Mouse (Mus musculus) 416B (cell line): ENCODE measurements at regions not wholly inside any gene's neighbourhood (a gene's known extent, or its start where the extent isn't known, plus 50 kb on each side); places are given as distances from the start of the nearest gene placed in this dataset.

ENCODE experiments used
- DNase-seq: peaks from one replicate; pipeline ENCODE4 v3.0.0; 2011; ENCODE audit warnings: low read depth

DNA sequence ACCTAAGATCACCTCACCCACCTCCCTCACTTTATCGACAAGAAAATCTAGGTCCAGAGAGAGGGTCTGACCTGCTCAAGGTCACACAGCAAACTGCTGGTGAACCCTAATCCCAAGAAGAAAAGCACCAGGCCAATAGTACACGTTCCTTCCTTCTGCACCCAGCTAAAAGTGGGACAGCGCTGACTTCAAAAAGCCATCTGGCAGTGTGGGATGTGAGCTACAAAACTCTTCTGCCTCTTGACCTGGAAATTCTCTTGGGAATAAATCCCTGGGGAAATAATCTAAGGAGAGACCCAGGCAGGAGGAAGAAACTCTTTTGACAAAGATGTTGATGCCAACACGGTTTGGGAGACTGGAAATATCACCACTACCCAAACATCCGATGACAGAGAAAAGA is 175.4 kb downstream of the Cct6b start:
- no peak for DNase-seq

- DNase-seq: no peak
Measured at GRCm38 (mm10) chr11:82579841-82580415, 184.2 kb downstream of the Cct6b start.

GRCm38 (mm10) chr11:82576019-82576418 is 187.3 kb downstream of the Tmem132e start:
- no peak for DNase-seq

DNA sequence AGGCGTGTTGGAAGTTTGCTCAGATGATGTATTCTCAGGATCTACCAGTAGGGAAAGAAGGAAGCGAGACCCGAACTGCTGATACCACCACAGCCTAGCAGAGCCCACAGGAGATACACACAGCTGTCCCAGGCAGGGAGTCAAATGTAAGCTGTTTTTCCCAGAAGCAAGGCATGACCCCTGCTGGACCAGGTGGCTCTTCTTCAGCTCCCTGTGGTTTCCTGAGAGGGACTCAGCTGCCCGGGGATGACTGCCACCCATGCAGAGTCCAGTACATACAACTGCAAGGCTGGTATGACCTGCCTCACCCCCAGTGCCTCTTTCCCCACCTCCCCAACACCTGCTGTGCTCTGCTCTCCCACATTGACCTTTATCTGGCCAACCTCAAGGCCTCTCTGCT is 184.4 kb downstream of the Tmem132e start:
- no peak for DNase-seq

DNA sequence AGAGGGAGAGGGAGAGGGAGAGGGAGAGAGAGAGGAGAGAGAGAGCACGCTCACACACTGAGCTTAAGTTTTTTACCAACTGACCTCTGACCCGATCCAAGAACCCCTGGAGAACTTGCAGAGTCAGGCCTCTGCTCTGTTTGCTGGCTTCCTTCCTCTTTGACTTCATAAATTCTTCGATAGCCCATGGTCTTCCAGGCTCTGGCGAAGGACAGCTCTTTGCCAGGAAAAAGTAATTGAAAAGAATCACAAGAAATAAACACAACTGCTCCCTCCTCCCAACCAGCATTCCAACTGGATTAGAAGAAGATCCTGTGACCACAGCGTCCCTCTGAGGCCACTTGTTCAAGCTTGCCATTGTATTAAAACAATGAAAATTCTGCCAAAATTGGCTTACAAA is 182.8 kb downstream of the Tmem132e start:
- no peak for DNase-seq

- no peak for DNase-seq
Measured at GRCm38 (mm10) chr11:82569819-82570218, 181.1 kb downstream of the Tmem132e start.

DNA sequence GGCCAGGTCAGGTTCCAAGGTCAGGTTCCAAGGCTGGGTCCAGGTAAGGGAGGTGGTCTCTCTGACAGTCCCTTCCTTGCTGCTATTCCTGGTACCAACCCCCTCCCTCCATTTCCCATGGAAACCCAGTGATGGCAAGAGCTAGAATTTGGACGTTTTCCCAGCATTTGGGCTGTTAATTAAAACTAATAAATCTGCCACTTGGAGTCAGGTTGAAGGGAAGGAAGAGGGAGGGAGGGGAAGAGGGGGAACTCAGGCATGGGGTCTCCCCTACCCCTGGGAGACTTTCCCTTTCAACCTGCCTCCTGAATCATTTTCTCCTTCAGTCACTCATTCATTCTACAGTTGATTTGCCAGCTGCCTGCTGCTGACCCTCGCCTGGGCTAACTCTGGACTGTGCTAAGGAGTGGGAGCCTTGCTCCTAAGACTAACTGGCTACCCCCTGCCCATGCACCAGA is 179.5 kb downstream of the Tmem132e start:
- no peak for DNase-seq

GRCm38 (mm10) chr11:82567014-82567685 is 178.4 kb downstream of the Tmem132e start:
- DNase-seq: no peak

DNA sequence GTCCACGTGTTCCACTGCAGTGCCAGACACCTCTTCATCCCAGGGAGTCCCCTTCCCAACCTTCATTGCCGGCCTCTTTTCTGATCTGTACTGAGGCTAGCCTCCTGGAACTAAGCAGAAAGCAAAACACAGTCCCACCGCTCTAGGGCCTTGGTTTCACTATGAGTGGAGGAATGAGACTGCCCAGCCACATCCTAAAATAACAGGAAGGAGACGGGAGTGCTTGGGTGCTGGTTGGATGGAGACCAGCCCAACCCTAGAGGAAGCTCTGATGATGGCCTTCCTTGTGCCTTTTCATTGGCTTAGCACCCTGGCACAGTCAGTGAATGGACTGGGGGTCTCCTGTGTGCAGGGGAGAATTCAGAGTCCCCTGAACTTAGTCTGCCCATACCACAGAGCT is 177.4 kb downstream of the Tmem132e start:
- DNase-seq: no peak

- no peak for DNase-seq
Measured at GRCm38 (mm10) chr11:82564181-82564580, 175.5 kb downstream of the Tmem132e start.

- DNase-seq: no peak
Measured at GRCm38 (mm10) chr11:82542028-82542427, 153.3 kb downstream of the Tmem132e start.

GRCm38 (mm10) chr11:82541376-82541775 is 152.7 kb downstream of the Tmem132e start:
- DNase-seq: no peak

DNA sequence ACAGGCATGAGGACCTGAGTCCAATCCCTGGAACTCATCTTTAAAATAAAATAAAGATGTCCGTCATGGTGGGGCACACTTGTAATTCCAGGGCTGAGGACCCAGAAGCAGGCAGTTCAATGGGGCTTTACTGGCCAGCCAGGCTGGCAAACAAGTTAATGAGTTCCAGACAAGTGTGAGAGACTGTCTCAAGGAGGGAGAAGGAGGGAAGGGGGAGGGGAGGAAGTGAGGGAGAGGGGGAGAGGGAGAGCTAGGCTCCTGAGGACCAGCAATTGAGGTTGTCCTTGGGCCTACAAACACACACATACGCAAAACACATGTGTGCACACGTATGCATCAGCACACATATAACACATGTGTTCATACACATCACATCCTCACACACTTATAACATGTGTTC is 149.2 kb downstream of the Tmem132e start:
- no peak for DNase-seq

- no peak for DNase-seq
Measured at GRCm38 (mm10) chr11:82523200-82523802, 134.6 kb downstream of the Tmem132e start.

- DNase-seq: no peak
Measured at GRCm38 (mm10) chr11:82521383-82521782, 132.7 kb downstream of the Tmem132e start.

- DNase-seq: no peak
Measured at GRCm38 (mm10) chr11:82518691-82519090, 130.0 kb downstream of the Tmem132e start.

DNA sequence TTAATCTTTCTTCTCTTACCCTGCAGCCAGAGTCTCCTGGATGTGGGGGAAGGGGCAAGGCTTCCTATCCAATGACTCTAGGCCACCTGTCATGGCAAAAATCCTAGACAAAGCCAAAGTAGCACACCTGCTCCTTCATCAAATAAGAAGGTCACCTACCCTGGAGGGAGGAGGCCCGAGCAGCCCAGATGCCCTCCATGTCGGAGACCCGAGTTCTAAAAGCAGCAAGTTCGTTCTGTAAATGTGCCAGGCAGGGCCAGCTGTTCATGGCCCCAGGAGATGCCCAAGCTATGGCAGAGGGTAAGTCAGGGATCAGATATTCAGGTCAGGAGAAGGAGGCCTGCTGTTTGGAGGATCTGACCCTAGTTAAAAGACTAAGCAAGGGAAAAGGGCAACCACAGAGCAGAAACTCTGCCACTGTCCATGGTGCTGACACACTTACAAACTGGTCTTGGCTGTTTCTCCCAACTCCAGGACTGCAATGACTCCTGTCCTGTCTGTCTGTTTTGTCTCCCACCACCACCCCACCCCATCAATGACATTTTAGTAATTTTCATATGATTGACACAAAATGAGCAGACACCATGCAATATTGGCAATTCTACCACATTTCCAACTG is 125.9 kb downstream of the Tmem132e start:
- peak; percentile 17 for DNase-seq

DNA sequence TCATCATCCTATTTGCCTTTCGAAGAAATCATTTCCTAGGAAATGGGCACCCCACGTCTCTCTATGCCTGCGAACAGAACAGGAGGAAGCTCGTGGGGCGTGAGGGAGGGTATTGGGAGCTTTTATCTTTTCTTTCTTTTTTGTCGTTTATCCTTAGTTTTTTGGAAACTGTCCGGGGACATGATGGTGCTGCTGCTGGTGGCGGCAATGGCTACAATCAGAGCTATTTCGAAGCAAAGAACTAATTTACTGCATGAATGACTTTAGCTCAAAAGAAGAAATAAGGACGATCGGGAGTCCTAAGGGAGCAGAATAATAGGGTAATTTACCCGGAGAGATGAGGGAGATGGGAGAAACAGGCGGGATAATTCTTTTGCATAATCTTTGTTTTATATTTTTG is 119.9 kb downstream of the Tmem132e start:
- no peak for DNase-seq
